Mouse (Mus musculus) olfactory bulb, adult 2 months (tissue): ENCODE results near the gene Taar4. TPM values are rescaled to one million over a fixed set of nuclear protein-coding genes. Genes with fewer than 3 reads are reported as not detected.

Experiments used
- H3K27ac ChIP-seq: fragments of 200-500 bp; 2 replicates; pipeline ENCODE4 v1.5.1; 2012; ENCODE audit warnings: low read depth, low read length; ENCODE audit not compliant: insufficient read depth
- H3K4me1 ChIP-seq: fragments of 200-500 bp; 2 replicates; pipeline ENCODE4 v1.6.1; 2012; ENCODE audit warnings: low read length; ENCODE audit not compliant: control insufficient read depth, insufficient read depth
- H3K4me3 ChIP-seq: fragments of 200-500 bp; 2 replicates; pipeline ENCODE4 v1.5.1; 2012; ENCODE audit warnings: mild to moderate bottlenecking, low read depth, low read length, moderate library complexity; ENCODE audit not compliant: insufficient read depth
- CTCF ChIP-seq: fragments of 200-500 bp; IDR thresholded peaks from 2 replicates; pipeline ENCODE4 v1.5.1; 2012; ENCODE audit warnings: low read depth, mild to moderate bottlenecking, low read length, moderate library complexity; ENCODE audit not compliant: insufficient read depth
- POLR2A ChIP-seq: fragments of 200-500 bp; IDR thresholded peaks from 2 replicates; pipeline ENCODE4 v1.6.1; 2012; ENCODE audit warnings: mild to moderate bottlenecking, low read depth, low read length, moderate library complexity; ENCODE audit not compliant: insufficient read depth
- WGBS: fragments of 180-500 bp; shearing (Covaris S2); methylation state at CpG from one replicate; pipeline ENCODE4 v1.1.7; 2018; 5-methylcytosine and 5-hydroxymethylcytosine counted together
- polyA plus RNA-seq: library from polyadenylated mRNA; stranded (reverse); fragments of >200 nt; gene quantifications from 2 replicates; pipeline ENCODE4 v1.2.4, GENCODE M21; 2012; ENCODE audit warnings: low replicate concordance; ENCODE audit not compliant: missing spikeins, insufficient read depth, insufficient read length

The Taar4 gene
- not detected in 2 replicates for polyA plus RNA-seq

GRCm38 (mm10) chr10:23960444-23960915, at the start of gene Taar4:
TSS of gene Taar4 (plus strand) at chr10:23960494.
- WGBS = 96% methylated on average over 13 of the region's 13 CpGs
- Histone ChIP-seq H3K27ac (no peak within 1 kb of the TSS), H3K4me3 (no peak within 1 kb of the TSS), H3K4me1 (no peaks in the 10 kb centered on the region)
- no peak for TF ChIP-seq CTCF
- TF ChIP-seq POLR2A = no peak

- TF ChIP-seq CTCF (no peak), POLR2A (no peak)
- WGBS = 93% methylated on average over 4 of the region's 4 CpGs
Measured at GRCm38 (mm10) chr10:23920056-23920455, 40.2 kb upstream of the Taar4 start, which contains the start of gene Taar1. TSS of gene Taar1 (plus strand) at chr10:23920356.

GRCm38 (mm10) chr10:23922468-23922867, 37.8 kb upstream of the Taar4 start:
- H3K4me1 ChIP-seq = no peaks in the 10 kb centered on the region
- WGBS = 91% methylated on average over 3 of the region's 3 CpGs
- H3K4me3 ChIP-seq = no peak overlapping the region
- TF ChIP-seq POLR2A (no peak), CTCF (no peak)
- H3K27ac ChIP-seq = no peak overlapping the region

More at GRCm38 (mm10) chr10:23920056-23920455, 40.2 kb upstream of the Taar4 start, which contains the start of gene Taar1:
- Histone ChIP-seq H3K4me3 (no peak within 1 kb of the TSS), H3K27ac (no peak within 1 kb of the TSS), H3K4me1 (no peaks in the 10 kb centered on the region)

GRCm38 (mm10) chr10:23923941-23924340, 36.4 kb upstream of the Taar4 start:
- WGBS = 87% methylated on average over 2 of the region's 2 CpGs
- TF ChIP-seq POLR2A (no peak), CTCF (no peak)
- no peaks in the 10 kb centered on the region for H3K4me1 ChIP-seq

GRCm38 (mm10) chr10:23937613-23938012, 22.7 kb upstream of the Taar4 start:
- no peak for TF ChIP-seq POLR2A
- no peak for TF ChIP-seq CTCF
- Histone ChIP-seq H3K4me1 (no peaks in the 10 kb centered on the region), H3K27ac (no peak overlapping the region), H3K4me3 (no peak overlapping the region)
- WGBS = 46% methylated on average over 4 of the region's 4 CpGs

More at GRCm38 (mm10) chr10:23923941-23924340, 36.4 kb upstream of the Taar4 start:
- no peak overlapping the region for H3K27ac ChIP-seq
- no peak overlapping the region for H3K4me3 ChIP-seq

- TF ChIP-seq POLR2A = no peak
- TF ChIP-seq CTCF = no peak
- no peak within 1 kb of the TSS for H3K4me3 ChIP-seq
- H3K27ac ChIP-seq = no peak within 1 kb of the TSS
- 32% methylated on average over 6 of the region's 6 CpGs for WGBS
- H3K4me1 ChIP-seq = no peaks in the 10 kb centered on the region
Measured at GRCm38 (mm10) chr10:23938312-23938711, 22.0 kb upstream of the Taar4 start, which contains the start of gene Taar2. TSS of gene Taar2 (plus strand) at chr10:23938572.

GRCm38 (mm10) chr10:23942465-23942864, 17.8 kb upstream of the Taar4 start:
- TF ChIP-seq CTCF (no peak), POLR2A (no peak)
- 88% methylated on average over 5 of the region's 5 CpGs for WGBS
- Histone ChIP-seq H3K4me1 (no peaks in the 10 kb centered on the region), H3K4me3 (no peak overlapping the region), H3K27ac (no peak overlapping the region)

- Histone ChIP-seq H3K27ac (no peak overlapping the region), H3K4me1 (no peaks in the 10 kb centered on the region), H3K4me3 (no peak overlapping the region)
- WGBS = 49% methylated on average over 7 of the region's 7 CpGs
- TF ChIP-seq CTCF = no peak
- no peak for TF ChIP-seq POLR2A
Measured at GRCm38 (mm10) chr10:23948026-23948425, 12.3 kb upstream of the Taar4 start.

GRCm38 (mm10) chr10:23949508-23950005, 10.7 kb upstream of the Taar4 start, which contains the start of gene Taar3:
TSS of gene Taar3 (plus strand) at chr10:23949558.
- TF ChIP-seq POLR2A (no peak), CTCF (no peak)
- 83% methylated on average over 16 of the region's 16 CpGs for WGBS
- Histone ChIP-seq H3K27ac (no peak within 1 kb of the TSS), H3K4me3 (no peak within 1 kb of the TSS), H3K4me1 (no peaks in the 10 kb centered on the region)

GRCm38 (mm10) chr10:23951714-23952113, 8.6 kb upstream of the Taar4 start:
- no peak for TF ChIP-seq POLR2A
- no peak for TF ChIP-seq CTCF
- H3K4me1 ChIP-seq = no peaks in the 10 kb centered on the region
- no peak overlapping the region for H3K27ac ChIP-seq
- no peak overlapping the region for H3K4me3 ChIP-seq
- 87% methylated on average over 6 of the region's 6 CpGs for WGBS
